Mouse (Mus musculus): ENCODE results near the gene Mmrn1.
A peak's percentile ranks its signal among the peaks of the same experiment; 100 is the strongest.

The Mmrn1 gene

DNA sequence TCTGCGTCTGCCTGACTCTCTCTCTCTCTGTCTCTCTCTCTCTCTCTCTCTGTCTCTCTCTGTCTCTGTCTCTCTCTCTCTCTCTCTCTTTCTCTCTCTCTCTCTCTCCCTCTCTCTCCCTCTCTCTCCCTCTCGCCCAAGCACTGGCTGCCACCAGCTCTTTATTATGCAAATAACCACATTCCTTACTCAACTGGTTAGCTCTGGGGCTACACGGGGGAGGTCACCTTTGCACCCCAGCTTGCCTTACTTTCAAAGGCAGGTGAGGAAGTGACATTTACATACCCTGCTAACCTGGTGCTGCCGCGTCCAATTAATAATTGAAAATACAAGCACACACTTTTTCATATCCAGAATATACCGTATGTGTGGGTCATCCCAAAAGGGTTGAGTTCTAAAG is 69.3 kb downstream of the Mmrn1 start:
- peak; percentile 36 for DNase-seq

DNA sequence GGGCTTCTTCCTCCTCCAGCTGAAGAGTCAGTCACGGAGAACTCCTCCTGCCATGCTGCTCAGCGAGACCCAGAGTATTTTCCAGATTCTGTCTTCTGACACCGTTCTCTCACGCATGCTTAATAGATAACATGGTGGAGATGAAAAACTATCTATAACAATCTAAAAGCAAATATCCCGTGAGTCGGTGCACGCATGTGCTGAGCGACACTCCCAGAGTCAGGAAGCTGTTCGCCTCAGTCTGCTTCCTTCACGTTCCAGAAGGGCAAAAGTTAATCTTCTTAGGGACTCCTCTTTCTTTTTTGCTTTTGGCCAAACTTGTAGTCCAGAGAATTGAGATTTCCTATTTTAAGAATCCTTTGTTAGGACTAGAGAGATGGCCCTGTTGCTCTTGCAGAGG is 69.7 kb downstream of the Mmrn1 start:
- DNase-seq = no peak

DNA sequence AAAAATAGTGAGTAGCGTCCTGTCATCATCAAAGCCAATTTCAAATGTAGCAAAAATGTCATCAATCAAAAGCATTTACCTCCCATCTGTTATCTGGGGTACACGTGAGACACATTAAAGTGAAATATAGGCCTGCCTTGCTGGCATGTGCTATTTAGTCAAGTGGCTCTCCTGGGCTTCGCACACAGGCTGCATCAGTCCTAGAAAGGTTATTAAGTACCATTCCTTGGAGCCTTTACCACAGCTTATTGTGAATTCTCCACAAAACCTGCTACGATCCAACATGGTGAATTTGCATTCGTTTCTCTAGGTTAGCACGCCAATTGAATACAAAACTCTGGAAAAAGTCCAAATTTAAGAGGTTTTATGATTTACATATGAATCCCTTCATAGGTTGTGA is 70.8 kb downstream of the Mmrn1 start:
- DNase-seq = no peak

DNA sequence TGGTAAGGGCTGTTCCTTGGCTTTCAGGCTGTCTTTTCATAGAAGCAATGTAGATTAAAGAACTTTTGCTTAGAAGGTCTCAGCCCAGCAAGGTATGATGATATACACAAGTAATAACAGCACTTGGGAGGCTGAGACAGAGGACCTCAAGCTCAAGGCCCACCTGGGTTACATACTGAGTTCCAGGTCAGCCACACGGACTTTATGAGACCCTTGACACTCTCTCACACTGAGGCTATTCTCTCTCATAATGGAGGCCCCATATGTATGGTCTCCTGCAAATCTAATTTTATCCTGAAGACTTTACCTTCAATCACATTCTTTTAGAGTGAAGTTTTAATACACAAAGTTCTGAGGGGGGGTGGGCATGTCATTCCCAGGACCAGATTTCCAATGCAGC is 71.6 kb downstream of the Mmrn1 start:
- no peak for DNase-seq

DNA sequence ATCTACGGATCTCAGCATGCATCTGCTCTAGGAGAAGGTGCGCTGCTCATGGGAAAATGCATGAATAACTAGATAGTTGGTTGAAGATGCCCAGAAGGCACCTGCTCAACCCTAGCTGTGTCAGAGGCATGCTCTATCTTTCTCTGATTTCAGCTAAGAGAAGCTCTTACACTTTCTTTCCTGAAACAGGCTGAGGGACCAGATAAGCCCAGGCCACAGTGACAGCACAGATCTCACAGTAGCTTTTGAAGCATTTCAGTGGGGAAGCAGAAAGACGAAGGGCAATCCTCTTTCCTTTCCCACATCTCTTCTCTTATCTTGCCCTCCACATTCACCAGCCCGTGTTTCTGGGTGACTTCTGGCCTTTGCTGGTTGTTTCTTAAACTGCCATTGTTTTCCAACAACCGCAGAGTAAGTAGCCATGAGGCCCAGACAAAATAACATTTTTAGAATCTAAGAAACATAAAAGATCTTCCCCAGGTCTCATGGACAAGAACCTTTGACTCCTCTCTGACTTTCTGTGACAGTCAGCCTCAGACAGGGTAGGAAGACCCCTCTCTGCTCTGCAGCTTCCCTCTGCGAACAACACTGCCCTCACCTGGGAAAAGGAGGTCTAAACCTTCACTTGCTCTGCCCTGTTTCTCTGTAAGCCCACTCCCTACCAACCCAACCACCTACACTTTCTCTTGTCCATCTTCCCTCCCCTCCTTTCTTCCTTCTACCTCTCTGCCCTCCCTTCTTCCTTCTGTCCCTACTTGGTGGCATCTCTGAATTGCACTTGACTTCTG is 76.4 kb downstream of the Mmrn1 start:
- no peak for DNase-seq

DNA sequence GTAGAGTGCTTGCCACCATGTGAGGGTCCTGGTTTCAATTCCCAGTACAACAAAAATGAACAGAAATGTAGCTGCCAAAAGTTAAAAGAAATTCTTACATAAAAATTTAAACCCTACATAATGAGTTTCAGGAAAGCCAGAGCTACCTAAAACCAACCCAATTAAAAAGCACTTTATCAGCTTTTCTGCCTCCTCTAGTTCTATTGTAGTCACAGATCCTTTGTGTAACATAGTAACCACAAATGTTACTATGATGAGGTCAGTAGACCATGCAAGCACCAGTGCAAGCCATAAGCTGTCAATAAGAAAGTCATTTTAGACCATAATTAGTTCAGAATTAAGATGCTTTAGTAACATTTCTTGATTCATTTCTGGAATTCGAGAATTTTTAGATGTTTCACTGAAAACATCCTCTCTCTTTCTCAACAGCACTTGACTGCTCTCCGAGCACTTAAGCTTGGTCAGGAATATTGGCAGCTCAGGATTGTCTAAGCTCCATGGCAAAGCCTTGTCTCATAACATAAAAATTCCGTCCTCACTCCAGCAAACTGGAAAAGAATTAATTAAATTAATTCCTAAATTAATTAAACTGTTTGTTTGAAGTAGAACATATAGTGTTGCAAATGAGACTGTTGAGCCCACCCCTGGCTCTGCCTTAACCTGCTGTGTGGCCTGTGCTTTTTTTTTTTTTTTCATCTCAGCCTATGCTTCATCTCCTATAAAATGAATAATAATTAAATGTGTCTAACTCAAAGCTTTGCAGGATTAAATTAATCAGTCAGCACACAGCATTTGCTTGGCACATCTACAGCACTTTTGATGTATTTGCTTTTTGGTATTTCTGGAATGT is 79.4 kb downstream of the Mmrn1 start:
- DNase-seq = no peak

DNA sequence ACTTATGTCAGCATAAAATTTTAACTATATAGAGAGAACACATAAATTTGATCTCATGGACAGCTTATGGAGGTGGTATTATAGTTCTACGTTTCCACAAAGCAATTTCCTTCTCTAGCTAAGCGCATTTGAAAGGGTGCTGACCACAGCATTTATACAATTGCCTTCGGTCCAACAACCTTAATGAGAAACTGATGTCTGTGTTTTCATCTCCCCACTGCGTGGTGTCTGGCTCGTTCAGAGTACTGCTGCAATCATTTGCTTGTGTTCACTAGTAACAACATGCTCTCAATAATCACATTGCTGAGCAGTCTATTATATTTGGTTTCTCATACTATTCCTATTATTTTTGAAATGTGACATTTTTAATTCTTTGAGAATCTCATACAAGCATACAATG is 89.0 kb downstream of the Mmrn1 start:
- DNase-seq = no peak

DNA sequence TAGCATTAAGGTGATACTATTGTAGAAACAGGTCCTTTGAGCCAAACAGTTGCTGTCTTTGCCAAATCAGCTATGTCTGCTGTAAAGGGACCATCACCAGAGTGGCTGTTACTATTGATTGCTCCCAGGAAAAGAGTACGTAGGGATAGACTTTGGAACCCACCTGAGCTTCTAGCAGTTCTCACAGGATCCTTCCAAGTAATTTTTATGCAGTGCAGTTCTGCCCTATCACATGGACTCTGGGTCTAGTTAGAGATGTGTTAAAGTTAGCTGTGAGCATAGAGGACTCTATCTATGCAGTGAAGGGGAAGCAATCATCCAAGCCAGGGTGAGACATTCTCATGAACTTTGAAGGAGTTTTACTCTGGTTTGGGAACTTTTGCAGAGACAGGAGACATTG is 94.9 kb downstream of the Mmrn1 start:
- no peak for DNase-seq

DNA sequence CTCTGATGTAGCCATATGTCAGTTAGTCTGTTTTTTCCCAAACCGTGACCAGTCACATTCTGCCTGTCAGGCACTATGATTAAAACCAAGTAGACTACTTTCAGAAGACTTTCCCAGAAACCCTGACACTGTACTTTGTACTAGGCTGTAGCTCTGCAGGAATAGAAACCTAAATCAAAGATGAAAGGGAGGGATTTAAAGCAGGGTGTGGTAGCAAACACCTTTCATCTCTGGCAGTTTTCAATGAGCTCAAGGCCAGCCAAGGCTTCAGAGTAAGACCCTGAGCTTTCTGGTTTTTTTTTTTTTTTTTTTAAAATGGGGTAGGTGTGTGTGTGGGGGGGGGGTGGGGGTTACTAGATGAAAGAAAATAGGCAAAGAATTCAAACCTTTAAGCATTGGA is 96.2 kb downstream of the Mmrn1 start:
- no peak for DNase-seq

DNA sequence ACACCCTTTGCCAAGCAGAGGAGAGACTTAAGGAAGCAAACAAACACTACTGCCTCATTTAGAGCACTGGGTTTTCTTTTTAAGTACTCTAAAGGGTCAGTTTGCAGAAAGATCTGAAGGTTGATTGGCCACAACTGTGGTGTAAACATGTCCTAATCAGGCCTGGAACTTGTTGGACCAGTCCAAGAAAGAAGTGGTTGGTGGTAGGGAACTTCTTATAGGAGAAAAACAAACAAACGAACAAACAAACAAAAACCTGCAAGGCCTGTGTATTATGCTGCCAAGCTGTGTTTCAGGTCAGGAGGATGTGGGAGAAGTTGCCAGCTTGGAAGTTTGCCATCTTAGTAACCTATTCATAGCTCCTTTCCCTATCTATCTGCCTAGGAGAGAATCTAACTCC is 108.5 kb downstream of the Mmrn1 start:
- DNase-seq = no peak
